ENCODE assay signal across 38 mouse cellular contexts in genomic region chr1:138274930-138275329, GRCm38 (mm10). TPM values are rescaled to one million over a fixed set of nuclear protein-coding genes. Genes with fewer than 3 reads are reported as not detected.
A peak's percentile ranks its signal among the peaks of the same experiment; 100 is the strongest.
DNase-seq lines count a peak whose midpoint lies in the region.
"Had no signal": no experiment of that assay in that cellular context is flagged by ENCODE, and none has a peak within 500 bp of the region (broad histone marks: within the 10 kb centered on the region; RNA-seq: fewer than 3 reads in every experiment).

No protein-coding gene starts in this region.

- no peaks in the 10 kb centered on the region for H3K27me3 ChIP-seq in splenic B cell, adult 2 months (ENCODE audit: control insufficient read depth, insufficient read depth, low read length, poor library complexity, severe bottlenecking)
- no peaks in the 10 kb centered on the region for H3K27me3 ChIP-seq in heart, embryonic 10.5 days (ENCODE audit: insufficient read depth, poor library complexity, severe bottlenecking)
- H3K27me3 ChIP-seq: embryonic facial prominence, embryonic 12.5 days; kidney, embryonic 15.5 days; liver, embryonic 12.5 days; megakaryocyte, embryonic 14.5 days; midbrain, embryonic 12.5 days had no signal

- H3K4me1 ChIP-seq in heart, embryonic 10.5 days, result no peaks in the 10 kb centered on the region
- H3K4me1 ChIP-seq: kidney, embryonic 15.5 days; liver, embryonic 12.5 days; megakaryocyte, embryonic 14.5 days; midbrain, embryonic 12.5 days had no signal

- 6% methylated on average over 3 of the region's 3 CpGs for WGBS in macrophage (ENCODE audit: missing documents)
- WGBS in heart, embryonic 10.5 days, result 61% methylated on average over 3 of the region's 3 CpGs

- H3K36me3 ChIP-seq in macrophage (ENCODE audit: inconsistent target), result no peaks in the 10 kb centered on the region
- H3K36me3 ChIP-seq in splenic B cell, adult 2 months (ENCODE audit: control insufficient read depth, insufficient read depth, low read length, poor library complexity, severe bottlenecking), result no peaks in the 10 kb centered on the region
- H3K36me3 ChIP-seq in heart, embryonic 10.5 days, result no peaks in the 10 kb centered on the region
- H3K36me3 ChIP-seq: embryonic facial prominence, embryonic 12.5 days; kidney, embryonic 15.5 days; liver, embryonic 12.5 days; midbrain, embryonic 12.5 days had no signal

- H3K9me3 ChIP-seq in heart, embryonic 10.5 days, result no peaks in the 10 kb centered on the region
- H3K9me3 ChIP-seq: embryonic facial prominence, embryonic 12.5 days; kidney, embryonic 15.5 days; liver, embryonic 12.5 days; megakaryocyte, embryonic 14.5 days; midbrain, embryonic 12.5 days had no signal

- H3K27ac ChIP-seq in macrophage, result peak overlapping the region; percentile 17; the same call in 1 of the 2 replicates
- no peak overlapping the region for H3K27ac ChIP-seq in heart, embryonic 10.5 days
- H3K27ac ChIP-seq: embryonic facial prominence, embryonic 12.5 days; hindbrain, embryonic 14.5 days; kidney, embryonic 15.5 days; layer of hippocampus, adult 2 months; liver, embryonic 12.5 days; midbrain, embryonic 12.5 days had no signal

- H3K4me3 ChIP-seq in macrophage (ENCODE audit: inconsistent target), result no peak overlapping the region
- H3K4me3 ChIP-seq in heart, embryonic 10.5 days, result no peak overlapping the region
- H3K4me3 ChIP-seq: embryonic facial prominence, embryonic 12.5 days; kidney, embryonic 15.5 days; layer of hippocampus, adult 2 months; liver, embryonic 12.5 days; megakaryocyte, embryonic 14.5 days; midbrain, embryonic 12.5 days had no signal

- H3K79me2 ChIP-seq in macrophage (ENCODE audit: inconsistent target), result no peaks in the 10 kb centered on the region

- DNase-seq in spleen, postnatal 36 days (ENCODE audit: low spot score in 2 of 2), result peak; percentile 32 to 34
- no peak for DNase-seq in spleen, postnatal 14 days (ENCODE audit: low spot score in 2 of 2)
- DNase-seq in c-Kit-positive CD71-negative TER-119-negative erythroid progenitor cells, embryonic 14.5 days (ENCODE audit: low read depth), result peak; percentile 17
- peak; percentile 49 for DNase-seq in splenic B cell, adult 2 months (ENCODE audit: low read depth, low spot score)
- no peak for DNase-seq in ovary, postnatal 10 days (ENCODE audit: low spot score)
- DNase-seq in heart, embryonic 10.5 days (ENCODE audit: low spot score), result no peak
- DNase-seq: adrenal gland, adult 2 months; adrenal gland, postnatal 36 days; B cell, adult 2 months; cerebellum, adult 9-10 months; cerebellum, postnatal 36 days; embryo, embryonic 11 days; gastrocnemius, postnatal 14 days; heart, adult 11 months; heart, postnatal 36 days; kidney, adult 11 months; kidney, postnatal 36 days; layer of hippocampus, postnatal 36 days; left cerebral cortex, postnatal 4 days; liver, postnatal 0 days; right cerebral cortex, postnatal 25 days; spleen, adult 18-20 months; thymus, adult 18-20 months had no signal

RNA-seq across cellular contexts. Expression of gene Atp6v1g3, which starts 1.4 kb away (rescaled TPM):
- total RNA-seq in macrophage (2018; cell fraction: chromatin; rRNA removed), result not detected
- total RNA-seq in macrophage (2018; cell fraction: cytosol; rRNA removed), result not detected
- not detected for total RNA-seq in macrophage (2018; cell fraction: nucleus; rRNA removed)
- polyA plus RNA-seq in macrophage (2018), result not detected in 3 replicates
- polyA plus RNA-seq in heart, embryonic 10.5 days (2016; fragmentation: Nextera tagmentation; extraction: Ambion mirVana), result not detected in 2 replicates
- total RNA-seq: adrenal gland, adult 2 months; adrenal gland, postnatal 36 days; gastrocnemius, postnatal 14 days; heart, postnatal 36 days; layer of hippocampus, adult 2 months; layer of hippocampus, postnatal 36 days; left cerebral cortex, postnatal 4 days; midbrain, postnatal 0 days had no signal
- polyA plus RNA-seq: adrenal gland, adult 2 months; forebrain, embryonic 14.5 days; heart, embryonic 11.5 days; heart, embryonic 16.5 days; hindbrain, embryonic 14.5 days; liver, embryonic 12.5 days; liver, postnatal 0 days; midbrain, embryonic 12.5 days; midbrain, postnatal 0 days; neural tube, embryonic 14.5 days; stomach, embryonic 16.5 days; urinary bladder, adult 2 months had no signal

Comparison
In these comparisons a context has a peak if more than half of its experiments do, and no peak if none do; other contexts are left out.
1. DNase-seq: peak in spleen, postnatal 36 days (2 of 2), c-Kit-positive CD71-negative TER-119-negative erythroid progenitor cells, embryonic 14.5 days (single experiment) and splenic B cell, adult 2 months (single experiment); none in spleen, postnatal 14 days (0 of 2), ovary, postnatal 10 days (single experiment) and heart, embryonic 10.5 days (single experiment).